17 mouse cellular contexts compared by ENCODE assay signal in the genomic region with DNA sequence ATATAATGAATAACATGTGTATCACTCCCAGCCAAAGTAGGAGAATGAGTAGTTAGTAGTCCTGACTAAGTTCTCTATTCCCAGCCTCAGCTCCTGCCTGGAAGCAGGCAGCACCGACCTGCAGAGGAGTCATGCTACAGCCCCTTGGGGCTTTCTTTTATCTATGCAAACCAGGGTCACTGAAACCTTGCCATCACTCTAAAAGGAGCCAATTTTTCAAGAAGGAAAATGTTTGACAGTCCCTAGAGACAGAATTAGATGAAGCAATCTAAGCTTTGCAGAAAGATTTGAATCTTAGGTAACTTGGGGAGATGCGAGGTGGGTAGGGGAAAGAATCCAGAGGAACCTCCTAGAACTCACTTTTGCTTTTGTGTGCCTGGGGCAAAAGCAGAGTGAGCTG.
"Had no signal": no experiment of that assay in that cellular context is flagged by ENCODE, and none has a peak within 500 bp of the region (broad histone marks: within the 10 kb centered on the region; RNA-seq: fewer than 3 reads in every experiment).

No protein-coding gene starts in this region.

- H3K27ac ChIP-seq: kidney, embryonic 15.5 days; liver, embryonic 15.5 days; midbrain, embryonic 15.5 days; neural tube, embryonic 12.5 days; stomach, postnatal 0 days had no signal

- H3K4me3 ChIP-seq: kidney, embryonic 15.5 days; liver, embryonic 15.5 days; megakaryocyte, embryonic 14.5 days; midbrain, embryonic 15.5 days; neural tube, embryonic 12.5 days had no signal

- H3K4me2 ChIP-seq: kidney, embryonic 15.5 days; liver, embryonic 15.5 days; midbrain, embryonic 11.5 days; midbrain, embryonic 15.5 days; neural tube, embryonic 12.5 days had no signal

- H3K27me3 ChIP-seq: kidney, embryonic 15.5 days; liver, embryonic 15.5 days; megakaryocyte, embryonic 14.5 days; midbrain, embryonic 15.5 days; neural tube, embryonic 12.5 days had no signal

- DNase-seq: kidney, adult 2 months; kidney, postnatal 25 days; layer of hippocampus, adult 9-11 months; layer of hippocampus, postnatal 36 days; lung, adult 2 months; lung, postnatal 36 days; right cerebral cortex, postnatal 4 days; thymus, postnatal 4 days had no signal

- H3K36me3 ChIP-seq: kidney, embryonic 15.5 days; liver, embryonic 15.5 days; midbrain, embryonic 15.5 days; neural tube, embryonic 12.5 days had no signal

- ATAC-seq: intestine, embryonic 16.5 days; lung, postnatal 0 days; midbrain, embryonic 15.5 days had no signal

- H3K9ac ChIP-seq: kidney, embryonic 15.5 days; liver, embryonic 15.5 days; midbrain, embryonic 15.5 days; neural tube, embryonic 12.5 days had no signal

- H3K4me1 ChIP-seq: kidney, embryonic 15.5 days; liver, embryonic 15.5 days; megakaryocyte, embryonic 14.5 days; midbrain, embryonic 15.5 days; neural tube, embryonic 12.5 days had no signal

- H3K9me3 ChIP-seq: kidney, embryonic 15.5 days; liver, embryonic 15.5 days; midbrain, embryonic 15.5 days; neural tube, embryonic 12.5 days had no signal
